Mouse (Mus musculus) heart, adult 18-20 months (tissue): ENCODE results near the gene Lrrc31. TPM values are rescaled to one million over a fixed set of nuclear protein-coding genes. Genes with fewer than 3 reads are reported as not detected.
A peak's percentile ranks its signal among the peaks of the same experiment; 100 is the strongest.
"Not testable (repeated sequence)": the region's sequence is repeated elsewhere in the genome, so short reads cannot be mapped to it uniquely, and the experiment has no call there.

ENCODE experiments used
- DNase-seq, 2 experiments: peaks; one replicate each; pipeline ENCODE4 v3.0.0; 2021 to 2022; ENCODE audit warnings: mixed read lengths in 1 of 2
- long read RNA-seq, 2 experiments: library from polyadenylated mRNA; stranded (forward); transcript quantifications; one replicate each; pipeline ENCODE4 v2.0.0; 2021
- total RNA-seq, 2 experiments: library from RNA; stranded (reverse); gene quantifications; 2 replicates each; pipeline ENCODE4 v1.2.3; 2021

The Lrrc31 gene
- total RNA-seq = under 1 TPM in 1 of 2 experiments, not detected in 1; 0.13 TPM
- long read RNA-seq, experiment 1 = 0 reads
- long read RNA-seq, experiment 2 = 0 reads

DNA sequence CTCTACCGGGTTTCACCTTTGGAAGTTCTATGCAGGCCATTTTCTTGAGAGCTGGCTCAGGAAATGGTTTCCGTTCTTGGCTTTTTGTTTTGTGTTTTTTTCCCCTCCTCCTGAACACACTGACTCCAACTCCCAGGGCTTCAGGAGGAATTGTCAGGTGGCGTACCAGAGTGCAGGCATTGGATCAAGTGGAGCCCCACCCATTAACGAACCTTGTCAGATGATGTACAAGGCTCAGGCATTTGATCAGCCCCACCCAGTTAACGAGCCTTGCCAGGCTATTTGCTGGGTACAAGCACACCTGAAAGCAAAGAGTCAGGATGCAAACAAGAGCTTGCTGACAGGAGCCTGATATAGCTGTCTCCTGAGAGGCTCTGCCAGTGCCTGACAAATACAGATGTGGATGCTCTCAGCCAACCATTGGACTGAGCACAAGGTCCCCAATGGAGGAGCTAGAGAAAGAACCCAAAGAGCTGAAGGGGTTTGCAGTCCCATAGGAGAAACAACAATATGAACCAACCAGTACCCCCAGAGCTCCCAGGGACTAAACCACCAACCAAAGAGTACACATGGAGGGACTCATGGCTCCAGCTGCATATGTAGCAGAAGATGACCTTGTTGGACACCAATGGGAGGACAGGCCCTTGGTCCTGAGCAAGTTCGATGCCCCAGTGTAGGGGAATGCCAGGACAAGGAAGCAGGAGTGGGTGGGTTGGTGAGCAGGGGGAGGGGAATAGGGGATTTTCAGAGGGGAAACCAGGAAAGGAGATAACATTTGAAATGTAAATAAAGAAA is at the start of gene Lrrc31:
Gene Lrrc31, minus strand, starts transcription at position 133 of the 795 bp plus-strand sequence.
- DNase-seq = not testable (repeated sequence)

DNA sequence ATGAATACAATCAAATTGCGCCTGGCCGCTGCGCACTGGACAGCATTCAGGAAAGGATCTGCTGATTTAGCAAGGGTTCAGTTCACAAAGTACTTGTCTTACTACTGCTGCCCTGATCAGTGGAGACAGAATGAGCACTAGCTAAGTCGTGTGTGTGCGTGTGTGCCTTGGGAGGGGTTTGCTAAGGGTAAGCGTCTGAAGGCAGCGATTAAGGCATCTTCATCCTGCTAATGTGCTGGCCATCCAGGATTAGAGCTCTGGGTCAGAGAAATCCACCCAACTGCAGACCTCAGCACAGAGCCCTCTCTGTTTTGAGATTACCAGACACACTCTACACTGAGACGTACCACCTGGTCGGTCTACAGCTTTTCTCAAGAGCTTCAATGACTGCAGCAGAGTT is 48.7 kb upstream of the Lrrc31 start:
- no peak for DNase-seq

DNA sequence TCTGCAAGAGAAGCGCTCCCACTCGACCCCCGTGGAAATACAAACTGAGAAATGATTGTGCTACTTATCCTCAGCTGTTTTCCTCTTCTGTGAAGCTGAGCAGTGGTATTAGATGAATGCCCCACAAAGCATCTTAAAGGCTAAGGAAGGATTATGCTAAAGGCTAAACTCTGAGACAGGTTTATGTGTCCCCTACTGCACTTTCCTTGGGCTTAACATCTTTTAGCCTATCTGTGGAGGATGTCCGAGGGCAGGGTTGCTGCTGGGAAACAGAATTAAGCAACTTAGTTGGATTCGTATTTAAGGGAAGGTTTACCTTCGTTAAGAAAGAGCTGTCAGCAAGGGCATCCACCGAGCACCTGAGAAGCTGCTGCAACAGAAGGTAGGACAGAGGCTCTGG is 46.4 kb upstream of the Lrrc31 start, which contains the start of gene Samd7:
Gene Samd7, plus strand, starts transcription at position 288 of the 400 bp plus-strand sequence.
- no peak for DNase-seq

DNA sequence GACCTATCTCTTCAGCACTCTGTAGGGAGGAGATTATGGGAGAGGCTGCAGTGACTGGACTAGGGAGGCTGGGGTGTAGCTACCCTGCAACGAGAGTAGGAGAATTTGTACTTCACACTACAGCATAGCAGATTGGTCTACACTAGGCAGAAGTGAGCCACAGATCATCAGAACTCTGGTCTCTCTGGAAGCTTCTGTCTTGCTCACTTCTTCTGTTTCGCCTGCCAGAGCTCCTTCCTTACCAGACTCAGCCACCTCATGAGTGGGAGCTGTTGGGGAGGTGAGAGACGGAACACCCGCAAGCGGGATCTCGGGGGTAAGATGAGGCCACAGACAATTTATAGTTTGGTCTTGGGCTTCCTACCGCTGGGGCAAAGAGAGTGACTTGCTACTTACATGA is 43.2 kb upstream of the Lrrc31 start:
- no peak for DNase-seq

DNA sequence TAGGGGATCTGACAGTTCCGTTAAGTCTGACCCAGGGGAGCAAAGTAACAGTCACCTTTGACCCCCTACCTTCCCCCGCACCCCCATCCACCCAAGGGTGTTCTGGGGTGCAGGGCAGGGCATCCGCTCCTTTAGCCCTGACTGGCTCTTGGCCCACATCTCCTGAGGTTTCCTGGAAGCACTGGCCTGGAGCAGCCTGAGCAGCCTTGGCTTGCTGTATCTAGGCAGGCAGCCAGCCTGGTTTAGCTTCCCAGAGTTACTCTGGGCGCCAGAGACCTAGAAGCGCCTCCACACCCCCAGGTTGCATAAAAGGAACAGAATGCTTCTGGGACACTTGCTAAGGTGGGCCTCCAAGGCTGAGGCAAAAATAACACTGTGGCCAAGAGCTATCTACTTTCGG is 41.7 kb upstream of the Lrrc31 start:
- DNase-seq = peak; percentile 34 to 45

DNA sequence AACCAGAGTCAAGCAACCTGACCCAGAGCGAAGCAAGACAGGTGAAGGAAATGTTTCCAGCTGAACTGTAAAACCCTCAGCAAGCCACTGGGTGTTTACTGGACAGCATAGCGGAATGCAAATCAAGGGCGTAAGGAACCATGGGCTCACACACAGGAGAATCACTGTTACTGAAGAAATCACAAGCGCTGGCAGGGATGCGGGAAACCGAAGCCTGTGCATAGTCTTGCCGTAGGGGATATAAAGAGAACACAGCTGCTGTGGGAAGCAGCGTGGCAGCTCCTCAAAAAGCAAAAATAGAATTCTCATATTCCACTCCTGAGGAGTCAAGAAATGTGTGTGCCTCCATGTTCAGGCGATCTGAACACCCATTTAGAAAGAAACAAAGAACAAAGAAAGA is 37.2 kb upstream of the Lrrc31 start:
- no peak for DNase-seq

DNA sequence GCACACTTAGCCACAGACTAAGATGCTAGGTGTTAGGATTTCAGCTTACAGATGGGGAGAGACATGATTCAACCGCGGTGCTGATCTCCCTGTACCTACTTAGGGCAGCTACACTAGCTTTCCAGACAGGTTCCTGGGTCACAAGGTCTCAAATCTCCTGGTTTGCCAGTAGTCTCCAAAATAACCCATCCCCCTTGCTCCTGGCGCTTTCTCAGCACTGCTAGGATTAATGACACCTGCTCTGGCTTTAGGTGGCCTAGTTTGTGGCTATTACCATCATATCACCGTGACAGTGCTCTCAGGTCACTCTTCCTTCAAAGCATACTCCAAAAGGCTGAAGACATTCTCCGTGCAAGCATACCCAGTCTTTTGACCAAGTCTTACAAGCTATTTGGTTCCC is 29.4 kb upstream of the Lrrc31 start:
- no peak for DNase-seq

DNA sequence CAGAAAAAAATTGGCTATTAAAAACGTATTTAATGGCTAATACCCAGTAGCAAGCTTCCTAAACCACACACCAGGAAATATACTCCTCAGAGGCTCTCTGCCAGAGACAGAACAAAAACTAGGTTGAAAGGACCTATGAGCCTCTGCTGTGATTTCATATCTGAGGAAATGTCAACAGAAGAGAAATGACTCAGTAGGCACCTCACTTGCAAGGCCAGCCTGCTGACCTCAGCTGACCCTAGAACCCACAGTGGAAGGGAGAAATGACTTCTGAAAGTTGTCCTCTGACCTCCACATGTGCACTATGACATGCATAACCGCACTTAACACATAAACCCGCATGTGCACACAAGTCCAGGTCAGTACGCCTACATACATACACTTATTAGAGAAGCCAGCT is 27.6 kb upstream of the Lrrc31 start:
- no peak for DNase-seq

DNA sequence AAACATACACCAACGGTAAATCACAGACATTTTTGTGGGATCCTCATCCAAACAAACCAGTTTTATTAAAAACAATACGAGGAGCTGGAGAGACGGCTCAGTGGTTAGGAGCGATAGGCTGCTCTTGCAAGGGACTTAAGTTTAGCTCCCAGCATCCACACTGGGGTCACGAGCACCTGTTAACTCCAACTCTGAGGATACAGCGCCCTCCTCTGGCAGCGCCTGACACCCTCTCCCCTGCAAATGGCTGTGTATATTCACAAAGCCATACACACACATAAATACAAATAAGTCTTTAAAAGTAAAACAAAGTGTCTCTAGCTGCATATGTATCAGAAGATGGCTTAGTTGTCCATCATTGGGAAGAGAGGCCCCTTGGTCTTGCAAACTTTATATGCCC is 25.9 kb upstream of the Lrrc31 start:
- DNase-seq = no peak

DNA sequence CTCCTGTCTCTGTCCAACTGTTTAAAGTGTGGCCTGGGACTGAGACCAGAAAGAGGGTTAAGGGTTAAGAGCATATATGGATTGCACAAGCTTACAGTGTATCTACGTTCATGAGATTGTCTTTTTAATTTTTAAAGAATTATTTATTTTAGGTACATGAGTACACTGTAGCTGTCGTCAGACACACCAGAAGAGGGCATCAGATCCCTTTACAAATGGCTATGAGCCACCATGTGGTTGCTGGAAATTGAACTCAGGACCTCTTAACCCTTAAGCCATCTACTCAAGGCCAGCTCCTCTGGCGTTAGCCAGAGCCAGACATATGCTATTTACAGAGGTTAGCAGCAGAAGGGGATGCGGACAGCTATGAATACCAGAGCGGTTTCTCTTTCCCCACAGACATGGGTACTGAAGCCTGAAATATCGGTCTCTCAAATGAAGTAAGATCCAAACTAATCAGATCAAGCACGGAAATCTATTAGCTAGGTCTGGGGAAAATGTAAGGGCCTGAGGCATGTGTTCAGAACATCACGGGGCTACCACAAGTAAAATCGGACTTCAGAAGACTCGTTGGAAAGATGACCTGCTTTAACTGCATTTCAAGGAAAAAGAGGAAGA is 25.3 kb upstream of the Lrrc31 start:
- no peak for DNase-seq

DNA sequence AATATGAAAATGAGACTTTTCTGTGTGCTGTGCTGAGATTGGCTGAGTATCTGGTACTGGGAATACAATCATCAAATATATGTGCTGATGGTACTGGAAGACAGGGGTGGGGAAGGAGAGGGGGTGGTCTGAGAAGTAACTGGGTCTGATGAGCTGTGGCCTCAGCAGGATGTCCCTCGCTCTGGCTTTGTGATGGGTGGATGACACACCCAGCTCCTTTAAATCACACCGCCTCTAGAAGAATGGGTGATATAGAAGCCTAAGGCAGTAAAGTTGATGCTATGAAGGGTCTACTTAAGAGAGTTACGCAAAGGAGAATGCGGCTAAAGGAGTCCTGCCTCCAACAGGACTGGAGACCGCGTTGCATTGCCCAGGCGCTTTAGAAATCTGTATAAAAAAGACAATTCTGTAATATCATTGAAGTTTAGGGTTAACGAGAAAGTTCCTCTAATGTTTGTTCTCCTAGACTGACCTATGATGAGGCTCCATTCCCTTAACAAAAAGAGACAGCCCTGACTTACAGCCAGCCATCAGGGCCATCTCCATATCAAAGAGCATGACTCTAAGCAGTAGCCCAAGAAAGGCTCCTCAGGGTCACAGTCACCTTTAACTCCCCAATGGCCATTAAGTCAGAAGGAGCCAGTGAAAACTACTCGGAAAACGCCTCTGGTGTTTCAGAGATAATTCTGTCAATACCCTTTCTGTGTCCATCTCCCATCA is 24.6 kb upstream of the Lrrc31 start:
- DNase-seq = no peak

DNA sequence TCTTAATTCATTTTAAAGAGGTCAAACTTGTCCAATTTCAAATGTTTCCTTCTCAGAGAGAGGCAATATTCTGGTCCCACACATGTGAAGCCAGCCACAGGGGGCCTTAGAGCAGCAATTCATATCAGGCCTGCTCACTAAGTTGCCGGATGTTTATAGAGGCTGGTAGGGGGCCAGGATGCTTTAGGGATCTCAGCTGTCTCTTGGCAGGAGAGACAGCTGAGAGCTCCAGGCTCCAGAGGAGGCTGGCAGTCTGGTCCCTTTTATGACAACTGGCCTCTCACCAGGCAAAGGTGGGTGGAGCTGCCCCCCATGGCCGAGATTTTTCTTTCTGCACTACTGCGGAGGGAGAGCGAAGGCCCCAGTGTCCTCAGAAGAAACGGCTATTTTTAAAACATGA is 23.5 kb upstream of the Lrrc31 start:
- no peak for DNase-seq

DNA sequence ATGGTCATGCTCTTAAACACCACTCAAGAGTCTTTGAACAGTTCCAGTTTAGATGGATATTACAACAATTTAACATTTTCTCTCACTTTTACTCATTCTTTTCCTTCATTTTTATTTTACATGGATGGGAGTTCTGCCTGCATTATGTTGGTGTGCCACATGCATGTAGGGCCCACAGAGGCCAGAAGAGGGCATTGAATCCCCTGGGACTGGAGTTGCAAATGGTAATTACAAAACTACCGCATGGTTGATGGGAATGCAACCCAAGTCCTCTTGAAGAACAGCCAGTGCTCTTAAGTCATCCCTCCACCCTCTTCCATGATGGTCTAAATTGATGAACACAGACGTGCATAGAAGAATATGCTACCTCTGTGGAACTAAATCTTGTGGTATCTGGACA is 22.8 kb upstream of the Lrrc31 start:
- no peak for DNase-seq

DNA sequence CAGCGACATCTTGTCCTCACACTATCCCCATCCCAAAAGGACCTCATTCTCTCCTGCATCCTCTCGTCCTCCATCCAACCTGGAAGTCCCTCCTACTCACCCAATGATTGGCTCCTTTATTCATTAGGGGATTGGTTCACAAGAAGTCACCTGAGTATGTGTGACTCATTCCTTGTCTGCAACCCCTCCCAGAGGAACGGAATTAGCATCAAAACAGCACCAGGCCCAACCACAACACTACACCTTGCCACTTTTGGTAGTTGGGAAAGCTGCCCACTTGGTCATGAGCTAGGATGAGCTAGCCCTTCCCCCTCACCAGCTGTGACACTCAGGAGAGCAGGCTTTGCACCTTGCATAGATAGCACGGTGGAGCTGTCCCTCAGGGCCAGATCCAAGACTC is 22.4 kb upstream of the Lrrc31 start:
- DNase-seq = no peak

DNA sequence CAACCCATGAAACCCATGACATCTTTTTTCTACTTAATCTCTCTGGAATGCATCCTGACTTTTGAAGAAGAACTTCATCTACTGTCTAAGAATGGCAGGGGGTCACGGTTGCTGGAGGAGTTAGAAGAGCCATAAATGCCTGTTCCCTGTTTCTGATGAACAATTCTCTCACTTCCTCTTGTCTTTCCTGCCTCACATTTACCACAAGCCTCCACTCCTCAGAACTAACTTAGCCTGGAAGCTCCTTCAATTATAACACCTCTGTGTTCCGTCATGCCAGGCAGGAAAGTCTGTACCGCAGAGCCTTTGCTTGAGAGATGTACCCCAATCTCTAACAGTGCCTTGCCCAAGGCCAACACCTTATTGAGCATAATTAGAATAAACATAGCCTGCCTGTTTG is 19.0 kb upstream of the Lrrc31 start:
- DNase-seq = no peak

DNA sequence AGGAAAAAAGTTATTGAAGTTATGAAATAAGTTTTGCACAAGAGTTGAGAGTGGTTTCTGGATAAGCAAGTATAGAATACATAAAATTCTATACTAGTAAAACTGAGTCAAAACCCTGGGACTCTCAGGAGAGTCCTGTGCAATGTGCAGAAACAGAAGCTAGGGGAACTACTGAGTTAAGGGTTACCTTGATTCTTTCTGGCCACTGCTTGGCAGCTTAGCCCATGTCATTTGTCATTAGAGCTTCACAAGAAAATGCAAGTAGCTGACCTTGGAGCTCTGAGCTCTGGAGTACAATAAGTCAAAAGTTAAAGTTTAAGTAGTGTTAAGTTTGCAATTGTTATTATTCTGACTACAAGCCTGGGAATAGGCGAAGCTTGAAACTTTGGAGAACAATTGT is 13.7 kb upstream of the Lrrc31 start:
- no peak for DNase-seq

DNA sequence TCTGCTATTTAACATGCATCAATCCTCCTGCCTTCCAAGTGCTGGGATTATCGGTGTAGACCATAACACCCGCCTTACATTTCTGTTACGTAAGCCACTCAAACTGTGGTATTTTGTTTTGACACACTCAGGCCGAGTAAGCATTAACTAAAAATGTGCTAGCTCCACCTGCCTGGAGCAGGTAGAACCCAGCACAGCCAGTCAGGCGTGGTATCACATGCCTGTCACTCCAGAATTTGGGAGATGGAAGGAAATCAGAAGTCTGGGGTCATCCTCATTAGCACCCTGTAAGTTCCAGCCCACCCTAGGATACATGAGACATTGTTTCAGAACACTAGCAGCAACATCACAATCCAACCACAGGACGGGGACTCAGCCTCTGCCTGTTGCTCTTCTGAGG is 10.5 kb upstream of the Lrrc31 start:
- no peak for DNase-seq

DNA sequence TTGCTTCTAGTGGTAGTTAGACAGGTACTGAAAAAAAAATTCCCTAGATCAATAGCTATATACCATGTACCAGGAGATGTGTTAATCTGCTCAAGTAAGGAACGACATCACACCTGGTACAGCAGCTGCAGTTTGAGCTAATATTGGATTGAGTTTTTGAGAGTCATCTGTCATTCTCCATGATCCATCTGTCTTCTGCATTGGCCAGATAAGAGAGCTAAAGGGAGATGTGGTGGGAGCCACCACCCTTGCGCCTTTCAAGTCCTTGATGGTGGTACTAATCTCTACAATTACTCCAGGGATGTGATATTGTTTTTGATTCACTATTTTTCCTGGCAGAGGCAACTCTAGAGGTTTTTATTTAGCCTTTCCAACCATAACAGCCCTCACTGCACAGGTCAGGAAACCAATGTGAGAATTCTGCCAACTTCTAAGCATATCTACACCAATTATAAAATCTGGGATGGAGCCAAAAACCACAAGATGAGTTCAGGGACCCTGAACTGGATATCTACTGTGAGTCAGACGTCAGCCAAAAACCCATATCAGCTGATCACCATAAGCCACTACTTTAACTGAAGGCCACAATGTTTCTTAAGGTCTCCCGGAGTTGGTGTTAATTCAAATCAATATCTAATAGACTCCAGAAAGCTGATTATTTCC is 7.1 kb upstream of the Lrrc31 start:
- DNase-seq = no peak

DNA sequence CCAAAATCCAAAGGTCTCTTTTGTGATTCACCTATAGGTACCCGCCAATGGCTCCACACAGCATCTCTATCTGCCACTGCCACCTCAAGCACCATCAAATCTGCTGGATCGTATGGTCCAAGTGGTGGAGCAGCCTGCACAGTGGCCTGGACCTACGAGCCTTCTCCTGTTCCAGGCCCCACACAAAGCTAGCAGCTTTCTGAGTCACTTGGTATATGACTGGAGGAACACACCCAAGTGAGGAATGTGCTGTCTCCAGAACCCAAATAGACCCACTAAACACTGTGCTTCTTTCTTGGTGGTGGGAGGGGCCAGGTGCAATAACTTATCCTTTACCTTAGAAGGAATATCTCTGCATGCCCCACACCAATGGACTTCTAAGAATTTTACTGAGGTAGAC is 6.3 kb upstream of the Lrrc31 start:
- no peak for DNase-seq

DNA sequence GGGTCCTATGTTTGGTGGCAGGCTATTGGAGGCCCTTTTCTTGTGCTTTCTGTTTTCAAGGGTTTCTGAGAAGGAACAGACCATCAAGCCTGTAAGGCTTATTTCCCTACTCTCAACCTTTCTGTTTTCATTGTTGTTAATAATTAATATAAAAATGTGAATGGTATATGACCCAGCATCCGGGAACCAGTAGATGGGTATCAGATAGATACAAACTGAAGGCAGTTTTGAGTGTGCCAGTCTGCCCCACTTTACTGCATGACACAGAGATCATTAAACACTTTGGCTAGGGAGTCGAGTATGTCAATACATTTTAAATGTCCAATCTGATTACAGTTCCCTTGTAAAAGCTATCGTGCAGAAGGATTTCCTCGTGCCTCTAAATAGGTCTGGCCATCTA is 1.8 kb downstream of the Lrrc31 start:
- no peak for DNase-seq

DNA sequence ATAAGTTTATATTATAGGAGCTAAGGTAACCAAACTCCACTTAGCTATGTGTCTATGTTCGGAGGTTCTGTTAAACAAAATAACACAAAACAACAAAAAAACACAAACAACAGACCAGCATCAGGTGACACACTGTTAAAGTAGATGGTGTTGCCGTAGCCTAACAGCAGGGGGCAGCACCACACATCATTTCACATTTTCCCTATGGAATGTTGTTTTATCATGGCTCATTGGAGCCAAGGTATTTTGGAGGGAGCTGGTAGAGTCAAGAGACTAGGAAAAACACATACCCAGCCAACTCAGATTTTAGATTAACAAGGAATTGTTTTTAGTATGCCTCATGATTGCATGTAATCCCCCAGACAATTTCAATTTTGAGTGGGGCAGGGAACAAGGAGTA is 3.3 kb downstream of the Lrrc31 start:
- DNase-seq = peak; percentile 33 to 77

DNA sequence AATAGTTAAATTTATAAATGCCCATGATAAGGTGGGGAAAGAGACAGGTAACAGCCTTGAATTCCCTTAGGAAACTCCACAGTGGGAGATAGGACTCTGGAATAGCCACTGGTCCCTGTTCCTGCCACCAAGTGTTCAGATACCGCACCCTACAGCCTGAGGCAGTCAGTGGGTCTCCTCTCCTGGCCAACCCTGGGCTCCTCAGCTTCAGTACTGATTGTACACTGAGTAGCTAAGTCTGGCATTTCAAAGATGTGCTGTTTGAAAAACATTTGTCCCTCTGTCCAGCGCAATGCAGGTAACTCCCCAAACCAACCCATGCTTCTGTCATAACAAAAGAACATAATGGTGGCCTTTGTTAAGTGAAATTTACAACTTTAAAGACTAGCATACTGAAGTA is 4.0 kb downstream of the Lrrc31 start:
- no peak for DNase-seq

DNA sequence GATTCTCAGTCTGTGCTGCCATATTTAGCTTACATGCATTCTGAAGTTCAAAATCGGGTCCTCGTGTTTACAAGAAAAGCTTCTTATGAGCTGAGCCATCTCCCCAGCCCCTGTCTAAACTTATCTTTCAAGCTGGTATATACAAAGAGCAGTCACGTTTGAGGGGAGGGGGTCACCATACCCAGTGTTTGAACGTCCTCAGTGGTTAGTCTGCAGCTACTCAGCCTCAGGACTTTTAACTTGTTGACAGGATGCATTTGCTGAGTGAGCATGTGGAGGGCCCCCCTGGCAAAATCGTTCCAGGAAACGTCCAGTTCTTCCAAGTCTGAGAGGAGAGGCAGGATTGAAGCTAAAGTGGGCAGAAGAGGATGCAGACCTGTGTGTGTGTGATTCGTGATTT is 8.7 kb downstream of the Lrrc31 start:
- no peak for DNase-seq
